Mouse (Mus musculus) C2C12 (cell line): Measurements from ENCODE around the gene Dysf.

Experiments
- CEBPB ChIP-seq: IDR thresholded peaks from one replicate; pipeline ENCODE4 v1.6.1; 2011; ENCODE audit warnings: low read depth, mild to moderate bottlenecking, control low read depth, moderate library complexity
- CTCF ChIP-seq: IDR thresholded peaks from one replicate; pipeline ENCODE4 v1.5.1; 2011; ENCODE audit not compliant: control insufficient read depth, insufficient read depth, insufficient read length
- FOSL1 ChIP-seq: IDR thresholded peaks from one replicate; pipeline ENCODE4 v1.8.0; 2011; ENCODE audit warnings: mild to moderate bottlenecking, low read length; ENCODE audit not compliant: poor library complexity, insufficient read depth, severe bottlenecking
- MAX ChIP-seq: IDR thresholded peaks from one replicate; pipeline ENCODE4 v1.6.1; 2011; ENCODE audit warnings: mild to moderate bottlenecking, control low read depth
- MYOD1 ChIP-seq: IDR thresholded peaks from one replicate; pipeline ENCODE4 v1.6.1; 2011; ENCODE audit warnings: low read depth; ENCODE audit not compliant: control insufficient read depth, insufficient read length
- MYOG ChIP-seq: IDR thresholded peaks from one replicate; pipeline ENCODE4 v1.6.1; 2011; ENCODE audit not compliant: control insufficient read depth, insufficient read length; ENCODE audit errors: extremely low read depth
- USF1 ChIP-seq: IDR thresholded peaks from one replicate; pipeline ENCODE4 v1.6.1; 2011; ENCODE audit warnings: low read depth, mild to moderate bottlenecking, control low read depth, moderate library complexity

- TF ChIP-seq CTCF (no peak), USF1 (no peak), MAX (no peak), CEBPB (no peak), MYOG (no peak), MYOD1 (no peak), FOSL1 (no peak)
Observed at GRCm38 (mm10) chr6:84106082-84106481, 97.7 kb downstream of the Dysf start.
